Mouse (Mus musculus) lung, adult 2 months (tissue): ENCODE results near the gene Unkl.

Source experiments
- CTCF ChIP-seq: fragments of 200-500 bp; IDR thresholded peaks from 2 replicates; pipeline ENCODE4 v1.5.1; 2011; ENCODE audit warnings: mild to moderate bottlenecking, low read length, control low read depth; ENCODE audit not compliant: insufficient read depth
- POLR2A ChIP-seq: fragments of 200-500 bp; IDR thresholded peaks from 2 replicates; pipeline ENCODE4 v1.6.1; 2011; ENCODE audit warnings: low read depth, mild to moderate bottlenecking, control low read depth, low read length, borderline replicate concordance; ENCODE audit errors: extremely low read depth

GRCm38 (mm10) chr17:25270795-25271335 is 82.7 kb downstream of the Unkl start:
- TF ChIP-seq POLR2A (no peak), CTCF (no peak)
